Mouse (Mus musculus): ENCODE data around the gene Bmpr1b.

The Bmpr1b gene

DNA sequence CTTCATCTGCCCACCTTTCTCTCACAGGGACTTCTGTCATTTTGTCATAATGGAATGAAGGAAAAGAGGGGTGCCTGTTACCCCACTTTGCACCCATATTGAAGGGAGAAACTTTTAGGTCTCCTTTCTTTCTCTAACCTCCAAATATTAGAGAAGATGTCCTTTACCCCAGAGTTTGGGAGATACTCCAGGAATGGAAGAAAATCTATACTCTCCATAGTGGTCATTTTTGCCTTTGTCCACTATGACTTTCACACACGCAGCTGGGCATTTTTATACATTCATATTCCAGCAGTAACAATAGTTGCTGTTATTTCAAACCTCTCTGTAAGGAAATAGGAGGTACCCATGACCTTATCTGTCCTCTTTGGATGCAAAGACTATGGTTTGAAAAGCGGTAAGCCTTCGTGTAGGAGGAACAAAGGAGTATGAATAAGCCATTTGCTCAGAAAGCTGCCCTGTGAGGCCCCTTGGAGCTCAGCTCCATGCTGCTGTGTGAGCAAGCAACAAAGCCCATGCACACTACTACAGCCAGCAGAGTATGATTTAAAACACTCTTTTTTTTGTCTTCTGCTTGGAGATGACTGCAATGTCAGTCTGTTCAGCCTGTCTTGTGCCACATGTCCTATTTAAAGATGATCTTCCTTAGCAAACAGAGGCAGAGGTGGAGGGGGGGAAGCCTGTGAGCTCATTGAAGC is 350.5 kb downstream of the Bmpr1b start:
- DNase-seq (ENCODE audit: low read depth, low spot score) = no peak
- no peaks in the 10 kb centered on the region for H3K27me3 ChIP-seq (ENCODE audit: control insufficient read depth, insufficient read depth, low read length, poor library complexity, severe bottlenecking)
- no peaks in the 10 kb centered on the region for H3K36me3 ChIP-seq (ENCODE audit: control insufficient read depth, insufficient read depth, low read length, poor library complexity, severe bottlenecking)

DNA sequence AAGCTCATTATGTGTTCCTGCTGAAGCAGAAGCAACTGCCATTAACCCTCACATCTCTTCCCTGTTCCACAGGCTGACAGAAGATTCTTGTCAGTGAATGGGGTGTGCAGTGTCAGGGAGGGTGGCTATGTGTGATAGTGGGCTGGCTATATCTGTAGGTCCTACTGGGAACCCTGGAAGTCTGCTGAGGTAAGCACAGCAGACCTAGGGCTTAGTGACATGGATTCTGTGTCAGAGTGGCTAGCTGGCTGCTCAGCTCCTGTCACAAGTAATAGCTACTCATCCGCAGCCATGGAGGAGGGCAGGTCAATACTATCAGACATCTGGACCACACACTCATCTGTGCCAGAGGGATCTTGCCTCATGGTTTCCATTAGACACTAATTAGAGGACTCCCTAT is 354.4 kb downstream of the Bmpr1b start:
- no peak for DNase-seq (ENCODE audit: low read depth, low spot score)
- Histone ChIP-seq H3K36me3 (ENCODE audit: control insufficient read depth, insufficient read depth, low read length, poor library complexity, severe bottlenecking) (no peaks in the 10 kb centered on the region), H3K27me3 (ENCODE audit: control insufficient read depth, insufficient read depth, low read length, poor library complexity, severe bottlenecking) (no peaks in the 10 kb centered on the region)

- H3K36me3 ChIP-seq (ENCODE audit: control insufficient read depth, insufficient read depth, low read length, poor library complexity, severe bottlenecking) = no peaks in the 10 kb centered on the region
- DNase-seq (ENCODE audit: low read depth, low spot score) = no peak
- no peaks in the 10 kb centered on the region for H3K27me3 ChIP-seq (ENCODE audit: control insufficient read depth, insufficient read depth, low read length, poor library complexity, severe bottlenecking)
These were observed 357.9 kb downstream of the Bmpr1b start for GRCm38 (mm10) chr3:141811348-141811747.

- no peak for DNase-seq (ENCODE audit: low read depth, low spot score)
- Histone ChIP-seq H3K27me3 (ENCODE audit: control insufficient read depth, insufficient read depth, low read length, poor library complexity, severe bottlenecking) (no peaks in the 10 kb centered on the region), H3K36me3 (ENCODE audit: control insufficient read depth, insufficient read depth, low read length, poor library complexity, severe bottlenecking) (no peaks in the 10 kb centered on the region)
These were observed 358.3 kb downstream of the Bmpr1b start for GRCm38 (mm10) chr3:141810944-141811343.

- no peaks in the 10 kb centered on the region for H3K27me3 ChIP-seq (ENCODE audit: control insufficient read depth, insufficient read depth, low read length, poor library complexity, severe bottlenecking)
- no peak for DNase-seq (ENCODE audit: low read depth, low spot score)
- H3K36me3 ChIP-seq (ENCODE audit: control insufficient read depth, insufficient read depth, low read length, poor library complexity, severe bottlenecking) = no peaks in the 10 kb centered on the region
These were observed 359.6 kb downstream of the Bmpr1b start for GRCm38 (mm10) chr3:141809581-141809980.

GRCm38 (mm10) chr3:141804133-141804532 is 365.1 kb downstream of the Bmpr1b start:
- no peak for DNase-seq (ENCODE audit: low read depth, low spot score)
- Histone ChIP-seq H3K27me3 (ENCODE audit: control insufficient read depth, insufficient read depth, low read length, poor library complexity, severe bottlenecking) (no peaks in the 10 kb centered on the region), H3K36me3 (ENCODE audit: control insufficient read depth, insufficient read depth, low read length, poor library complexity, severe bottlenecking) (no peaks in the 10 kb centered on the region)

DNA sequence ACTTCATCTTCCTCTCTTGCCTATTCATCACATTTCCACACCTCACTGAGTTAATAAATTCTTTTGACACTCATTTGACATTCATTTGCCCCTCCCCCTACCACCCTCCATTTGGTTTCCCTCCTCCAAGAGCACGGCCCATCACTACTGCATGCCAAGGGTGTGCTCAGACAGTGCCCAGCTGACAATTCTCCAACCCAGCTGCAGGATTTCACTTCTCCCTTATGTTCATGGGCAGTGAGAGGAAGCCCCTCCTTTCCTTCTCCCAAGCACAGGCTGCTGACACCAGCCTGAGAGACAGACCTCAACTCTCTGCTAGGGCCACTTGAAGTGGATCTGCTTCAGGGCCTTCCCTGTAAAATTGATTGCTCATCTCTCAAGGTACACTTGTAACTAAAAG is 371.4 kb downstream of the Bmpr1b start:
- Histone ChIP-seq H3K27me3 (ENCODE audit: control insufficient read depth, insufficient read depth, low read length, poor library complexity, severe bottlenecking) (no peaks in the 10 kb centered on the region), H3K36me3 (ENCODE audit: control insufficient read depth, insufficient read depth, low read length, poor library complexity, severe bottlenecking) (no peaks in the 10 kb centered on the region)
- DNase-seq (ENCODE audit: low read depth, low spot score) = no peak

GRCm38 (mm10) chr3:141797372-141797771 is 371.9 kb downstream of the Bmpr1b start:
- Histone ChIP-seq H3K27me3 (ENCODE audit: control insufficient read depth, insufficient read depth, low read length, poor library complexity, severe bottlenecking) (no peaks in the 10 kb centered on the region), H3K36me3 (ENCODE audit: control insufficient read depth, insufficient read depth, low read length, poor library complexity, severe bottlenecking) (no peaks in the 10 kb centered on the region)
- DNase-seq (ENCODE audit: low read depth, low spot score) = no peak

- no peak for DNase-seq (ENCODE audit: low read depth, low spot score)
- no peaks in the 10 kb centered on the region for H3K36me3 ChIP-seq (ENCODE audit: control insufficient read depth, insufficient read depth, low read length, poor library complexity, severe bottlenecking)
These were observed 374.9 kb downstream of the Bmpr1b start for GRCm38 (mm10) chr3:141794371-141794770.

DNA sequence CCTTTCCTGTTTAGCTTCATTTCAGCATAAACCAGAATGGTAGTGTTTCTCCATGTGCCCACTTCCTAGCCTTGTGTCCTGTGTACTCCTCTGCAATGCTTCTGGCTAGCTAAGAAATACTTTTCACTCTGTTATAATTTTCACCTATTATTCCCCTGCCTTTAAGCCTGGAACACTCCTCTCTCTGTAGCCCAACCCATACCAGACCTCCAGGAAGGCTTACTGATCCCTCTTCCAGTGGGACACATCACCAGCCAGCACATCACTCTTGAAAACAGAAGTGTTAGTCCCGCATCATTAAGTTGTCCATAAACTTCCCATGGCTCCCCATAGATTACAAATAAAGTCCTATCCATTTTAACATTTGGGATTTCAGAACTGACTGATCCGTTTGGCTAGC is 375.5 kb downstream of the Bmpr1b start:
- Histone ChIP-seq H3K36me3 (ENCODE audit: control insufficient read depth, insufficient read depth, low read length, poor library complexity, severe bottlenecking) (no peaks in the 10 kb centered on the region), H3K27me3 (ENCODE audit: control insufficient read depth, insufficient read depth, low read length, poor library complexity, severe bottlenecking) (no peaks in the 10 kb centered on the region)
- no peak for DNase-seq (ENCODE audit: low read depth, low spot score)

More at GRCm38 (mm10) chr3:141794371-141794770, 374.9 kb downstream of the Bmpr1b start:
- no peaks in the 10 kb centered on the region for H3K27me3 ChIP-seq (ENCODE audit: control insufficient read depth, insufficient read depth, low read length, poor library complexity, severe bottlenecking)

DNA sequence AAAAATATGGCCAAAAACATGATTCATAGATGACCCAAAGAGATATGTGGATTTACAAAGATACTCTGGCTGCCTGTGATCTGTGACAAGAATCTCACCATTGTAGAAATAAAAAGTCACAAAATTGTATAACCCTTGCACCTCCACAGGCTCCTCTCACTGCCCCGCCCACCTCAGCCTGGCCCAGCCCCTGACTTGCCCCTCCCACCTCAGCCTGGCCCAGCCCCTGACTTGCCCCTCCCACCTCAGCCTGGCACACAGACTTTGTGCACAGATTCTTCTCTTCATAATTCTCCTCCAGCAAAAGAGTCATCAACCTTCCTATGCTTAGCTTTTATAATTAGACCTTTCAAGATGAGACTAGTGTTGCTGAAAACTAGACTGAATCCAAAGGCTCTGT is 377.1 kb downstream of the Bmpr1b start:
- Histone ChIP-seq H3K36me3 (ENCODE audit: control insufficient read depth, insufficient read depth, low read length, poor library complexity, severe bottlenecking) (no peaks in the 10 kb centered on the region), H3K27me3 (ENCODE audit: control insufficient read depth, insufficient read depth, low read length, poor library complexity, severe bottlenecking) (no peaks in the 10 kb centered on the region)
- no peak for DNase-seq (ENCODE audit: low read depth, low spot score)

DNA sequence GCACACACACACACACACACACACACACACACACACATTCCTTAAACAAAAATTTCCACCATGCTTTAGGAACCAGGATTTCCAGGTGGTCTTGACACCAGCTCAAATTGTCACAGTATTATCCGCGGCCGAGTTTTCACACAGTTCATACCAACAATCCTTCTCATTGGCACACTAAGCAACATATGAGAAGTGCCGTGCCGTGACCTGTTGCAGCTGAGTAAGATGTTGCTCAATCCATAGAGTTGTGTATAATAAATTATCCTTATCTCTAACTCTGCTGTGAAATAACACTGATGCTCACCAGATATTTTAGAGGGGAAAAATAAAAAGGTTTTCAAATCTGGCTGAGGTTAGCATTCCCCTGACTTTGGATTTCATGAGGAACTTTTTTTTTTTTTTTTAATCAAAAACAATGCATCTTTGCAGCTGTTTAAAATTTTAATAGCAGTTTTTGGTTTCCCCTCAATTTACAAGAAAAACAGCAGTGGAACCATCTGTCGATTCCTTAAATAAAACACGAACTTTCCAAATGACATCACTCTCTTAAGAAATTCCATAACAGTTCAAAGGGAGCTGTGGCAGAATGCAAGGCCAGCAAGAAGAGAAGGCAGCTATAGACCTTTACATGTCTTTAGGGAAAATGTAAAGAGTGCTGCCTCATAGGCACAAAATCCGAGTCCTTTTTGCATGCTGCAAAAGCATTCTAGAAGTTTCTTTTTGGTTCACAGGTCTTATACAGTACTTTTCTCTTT is 378.0 kb downstream of the Bmpr1b start:
- Histone ChIP-seq H3K27me3 (ENCODE audit: control insufficient read depth, insufficient read depth, low read length, poor library complexity, severe bottlenecking) (no peaks in the 10 kb centered on the region), H3K36me3 (ENCODE audit: control insufficient read depth, insufficient read depth, low read length, poor library complexity, severe bottlenecking) (no peaks in the 10 kb centered on the region)
- DNase-seq (ENCODE audit: low read depth, low spot score) = no peak
